Mouse (Mus musculus) gastrocnemius, adult 2 months (tissue): ENCODE measurements around the gene Pah. TPM values are rescaled to one million over a fixed set of nuclear protein-coding genes. Genes with fewer than 3 reads are reported as not detected.

ENCODE experiments used
- DNase-seq: peaks from one replicate; pipeline ENCODE4 v3.0.0; 2022
- H3K27ac ChIP-seq: fragments of 200-600 bp; 2 replicates; pipeline ENCODE4 v1.8.1; 2022; ENCODE audit warnings: mild to moderate bottlenecking
- H3K4me3 ChIP-seq: fragments of 200-600 bp; 2 replicates; pipeline ENCODE4 v1.8.1; 2022; ENCODE audit warnings: mild to moderate bottlenecking, moderate library complexity
- CTCF ChIP-seq: fragments of 200-600 bp; IDR thresholded peaks from 2 replicates; pipeline ENCODE4 v1.8.1; 2022; ENCODE audit warnings: antibody characterized with exemption, mild to moderate bottlenecking, moderate library complexity
- intact Hi-C: fragments of 180-260 bp; cut with DNase I; formaldehyde crosslinking; loops from one replicate; pipeline ENCODE4 v1.15.1; 2025
- total RNA-seq, 2 experiments: library from RNA; stranded (reverse); gene quantifications; 2 replicates each; pipeline ENCODE4 v1.2.3; 2021

Gene Pah
- total RNA-seq, 2 experiments from 2014 or later = not detected

- no peak overlapping the region for H3K27ac ChIP-seq
- intact Hi-C loops = no loop called here
- TF ChIP-seq CTCF = no peak
- DNase-seq = no peak
- no peak overlapping the region for H3K4me3 ChIP-seq
Observed at GRCm38 (mm10) chr10:87625196-87625595, 103.6 kb downstream of the Pah start.

Other genes starting within 250 kb of the Pah start
- gene Ascl1, start 28.1 kb upstream of the Pah start, total RNA-seq = not detected